Mouse (Mus musculus) urinary bladder, postnatal 4 days (tissue): Measurements from ENCODE around the gene Vasn.
A peak's percentile ranks its signal among the peaks of the same experiment; 100 is the strongest.

Experiments
- DNase-seq, 2 experiments: peaks; one replicate each; pipeline ENCODE4 v3.0.0; 2021 to 2022; ENCODE audit warnings: low spot score in 2 of 2

The Vasn gene

GRCm38 (mm10) chr16:4606431-4607084, 33.2 kb upstream of the Vasn start:
- DNase-seq = peak in 1 of 2 experiments; percentile 34

GRCm38 (mm10) chr16:4607818-4608531, 31.8 kb upstream of the Vasn start:
- peak; percentile 78 to 82 for DNase-seq

GRCm38 (mm10) chr16:4608532-4609059, 31.1 kb upstream of the Vasn start:
- DNase-seq = no peak

GRCm38 (mm10) chr16:4611193-4611592, 28.5 kb upstream of the Vasn start:
- DNase-seq = no peak

- no peak for DNase-seq
Measured at GRCm38 (mm10) chr16:4611676-4612075, 28.1 kb upstream of the Vasn start.

- no peak for DNase-seq
Measured at GRCm38 (mm10) chr16:4613736-4614135, 26.0 kb upstream of the Vasn start.

- DNase-seq = no peak
Measured at GRCm38 (mm10) chr16:4614639-4615038, 25.1 kb upstream of the Vasn start.

- DNase-seq = no peak
Measured at GRCm38 (mm10) chr16:4615297-4615696, 24.4 kb upstream of the Vasn start.

- DNase-seq = no peak
Measured at GRCm38 (mm10) chr16:4616829-4617228, 22.9 kb upstream of the Vasn start.

GRCm38 (mm10) chr16:4624074-4624473, 15.7 kb upstream of the Vasn start:
- DNase-seq = no peak

GRCm38 (mm10) chr16:4624481-4625110, 15.1 kb upstream of the Vasn start, which contains the start of gene Pam16:
Pam16 (minus strand) TSS chr16:4624988.
- DNase-seq = peak; percentile 91

- no peak for DNase-seq
Measured at GRCm38 (mm10) chr16:4627105-4627504, 12.6 kb upstream of the Vasn start.

GRCm38 (mm10) chr16:4628898-4629419, 10.8 kb upstream of the Vasn start:
- no peak for DNase-seq

GRCm38 (mm10) chr16:4629950-4630349, 9.8 kb upstream of the Vasn start:
- peak; percentile 61 to 87 for DNase-seq

GRCm38 (mm10) chr16:4632050-4632449, 7.7 kb upstream of the Vasn start:
- no peak for DNase-seq

GRCm38 (mm10) chr16:4633661-4634060, 6.1 kb upstream of the Vasn start:
- no peak for DNase-seq

GRCm38 (mm10) chr16:4634681-4635080, 5.1 kb upstream of the Vasn start:
- DNase-seq = no peak

- no peak for DNase-seq
Measured at GRCm38 (mm10) chr16:4635760-4636159, 4.0 kb upstream of the Vasn start.

- no peak for DNase-seq
Measured at GRCm38 (mm10) chr16:4638891-4639390, 800 bp upstream of the Vasn start.

- DNase-seq = no peak
Measured at GRCm38 (mm10) chr16:4640267-4641005, 695 bp downstream of the Vasn start.

GRCm38 (mm10) chr16:4641119-4641838, 1.5 kb downstream of the Vasn start:
- no peak for DNase-seq
